Mouse (Mus musculus) CH12.LX (cell line): Measurements from ENCODE around the gene Mdm4. TPM values are rescaled to one million over a fixed set of nuclear protein-coding genes. Genes with fewer than 3 reads are reported as not detected.

Experiments used
- DNase-seq: peaks from one replicate; pipeline ENCODE4 v3.0.0-alpha.2; 2013; ENCODE audit errors: extremely low read depth
- H3K27ac ChIP-seq: 2 replicates; pipeline ENCODE4 v1.5.1; 2012; ENCODE audit warnings: low read depth, mild to moderate bottlenecking, control low read depth, moderate library complexity; ENCODE audit not compliant: insufficient read depth
- H3K27me3 ChIP-seq: replicated peaks from 2 replicates; pipeline ENCODE3; 2012; ENCODE audit warnings: inconsistent platforms
- H3K36me3 ChIP-seq, 2 experiments: replicated peaks in 1 of 2; 2 replicates each; pipeline versions ENCODE3 to v1.6.1; 2012; ENCODE audit warnings: inconsistent platforms in 1 of 2, low read length in 1 of 2, mild to moderate bottlenecking in 1 of 2, mixed read lengths in 1 of 2, moderate library complexity in 1 of 2; ENCODE audit not compliant: control insufficient read depth in 1 of 2, insufficient read depth in 1 of 2
- H3K4me1 ChIP-seq, 2 experiments: 2 replicates each; pipeline ENCODE4 v1.6.1; 2012; ENCODE audit warnings: inconsistent platforms in 1 of 2, moderate library complexity in 1 of 2; ENCODE audit not compliant: insufficient read depth in 2 of 2, control insufficient read depth in 1 of 2
- H3K4me2 ChIP-seq: 2 replicates; pipeline ENCODE4 v1.6.1; 2012; ENCODE audit warnings: low read depth, mild to moderate bottlenecking, control low read depth; ENCODE audit not compliant: poor library complexity, insufficient read depth, severe bottlenecking
- H3K4me3 ChIP-seq, 3 experiments: fragments of 150-350 bp in 1 of 3; sonication (generic) in 1 of 3; replicated peaks in 1 of 3; 2 replicates each; pipeline versions ENCODE3 to v1.5.1; 2011 to 2012; ENCODE audit warnings: low read depth in 2 of 3, low read length in 2 of 3, mild to moderate bottlenecking in 2 of 3, moderate library complexity in 2 of 3, control low read depth in 1 of 3, improper control_type of control experiment in 1 of 3, inconsistent platforms in 1 of 3, mixed read lengths in 1 of 3; ENCODE audit not compliant: poor library complexity in 1 of 3
- H3K79me2 ChIP-seq: replicated peaks from 2 replicates; pipeline ENCODE4 v1.6.1; 2012; ENCODE audit warnings: mild to moderate bottlenecking, moderate library complexity; ENCODE audit not compliant: control insufficient read depth, poor library complexity, insufficient read depth, severe bottlenecking; ENCODE audit errors: extremely low read depth
- H3K9ac ChIP-seq: 2 replicates; pipeline ENCODE4 v1.6.1; 2012; ENCODE audit warnings: low read depth, mild to moderate bottlenecking, control low read depth, moderate library complexity; ENCODE audit not compliant: insufficient read depth
- H3K9me3 ChIP-seq: replicated peaks from 2 replicates; pipeline ENCODE3; 2012; ENCODE audit warnings: low read length, inconsistent platforms, mixed read lengths
- CTCF ChIP-seq, 2 experiments: IDR thresholded peaks in 1 of 2; conservative IDR thresholded peaks in 1 of 2; 2 replicates each; pipeline ENCODE4 v1.5.1; 2011 to 2012; ENCODE audit warnings: low read depth in 2 of 2, low read length in 2 of 2, improper control_type of control experiment in 1 of 2, inconsistent platforms in 1 of 2, mild to moderate bottlenecking in 1 of 2, moderate library complexity in 1 of 2
- ELF1 ChIP-seq: IDR thresholded peaks from 2 replicates; pipeline ENCODE4 v1.6.1; 2014; ENCODE audit warnings: low read depth, mild to moderate bottlenecking, inconsistent platforms, low read length, improper control_type of control experiment
- ETS1 ChIP-seq: conservative IDR thresholded peaks from 2 replicates; pipeline ENCODE4 v1.6.1; 2012; ENCODE audit warnings: low read depth, mild to moderate bottlenecking, inconsistent platforms, low read length, improper control_type of control experiment, moderate library complexity
- GABPA ChIP-seq: IDR thresholded peaks from 2 replicates; pipeline ENCODE4 v1.6.1; 2012; ENCODE audit warnings: low read depth, low read length, improper control_type of control experiment, inconsistent platforms; ENCODE audit not compliant: insufficient replicate concordance
- JUND ChIP-seq: conservative IDR thresholded peaks from 2 replicates; pipeline ENCODE4 v1.6.1; 2011; ENCODE audit warnings: low read depth, low read length, improper control_type of control experiment
- KAT2A ChIP-seq: IDR thresholded peaks from 2 replicates; pipeline ENCODE4 v1.6.1; 2012; ENCODE audit warnings: low read length, improper control_type of control experiment, inconsistent platforms; ENCODE audit not compliant: insufficient replicate concordance
- MAZ ChIP-seq: IDR thresholded peaks from 2 replicates; pipeline ENCODE4 v1.6.1; 2012; ENCODE audit warnings: low read depth, mild to moderate bottlenecking, inconsistent platforms, low read length, improper control_type of control experiment, moderate library complexity
- MYC ChIP-seq: IDR thresholded peaks from 2 replicates; pipeline ENCODE4 v1.6.1; 2011; ENCODE audit warnings: low read depth, mild to moderate bottlenecking, improper control_type of control experiment, low read length
- NRF1 ChIP-seq: IDR thresholded peaks from 2 replicates; pipeline ENCODE4 v1.6.1; 2014; ENCODE audit warnings: low read depth, mild to moderate bottlenecking, inconsistent platforms, low read length, improper control_type of control experiment, moderate library complexity
- POLR2A ChIP-seq: IDR thresholded peaks from 2 replicates; pipeline ENCODE4 v1.6.1; 2011; ENCODE audit warnings: low read depth, mild to moderate bottlenecking, improper control_type of control experiment, low read length
- RAD21 ChIP-seq: IDR thresholded peaks from 2 replicates; pipeline ENCODE4 v1.6.1; 2011; ENCODE audit warnings: low read depth, mild to moderate bottlenecking, low read length, improper control_type of control experiment, moderate library complexity
- RCOR1 ChIP-seq: conservative IDR thresholded peaks from 2 replicates; pipeline ENCODE4 v1.6.1; 2012; ENCODE audit warnings: low read depth, mild to moderate bottlenecking, inconsistent platforms, low read length, improper control_type of control experiment
- SIN3A ChIP-seq: IDR thresholded peaks from 2 replicates; pipeline ENCODE4 v1.6.1; 2012; ENCODE audit warnings: low read length, improper control_type of control experiment, inconsistent platforms
- SMC3 ChIP-seq: IDR thresholded peaks from 2 replicates; pipeline ENCODE4 v1.6.1; 2011; ENCODE audit warnings: low read depth, low read length, improper control_type of control experiment
- TBP ChIP-seq: conservative IDR thresholded peaks from 2 replicates; pipeline ENCODE4 v1.6.1; 2011; ENCODE audit warnings: low read depth, low read length, improper control_type of control experiment
- UBTF ChIP-seq: IDR thresholded peaks from 2 replicates; pipeline ENCODE4 v1.6.1; 2012; ENCODE audit warnings: low read depth, mild to moderate bottlenecking, inconsistent platforms, low read length, improper control_type of control experiment, moderate library complexity
- USF2 ChIP-seq: conservative IDR thresholded peaks from 2 replicates; pipeline ENCODE4 v1.6.1; 2011; ENCODE audit warnings: low read depth, low read length, improper control_type of control experiment
- ZMIZ1 ChIP-seq: IDR thresholded peaks from 2 replicates; pipeline ENCODE4 v1.6.1; 2012; ENCODE audit warnings: low read depth, mild to moderate bottlenecking, inconsistent platforms, low read length, improper control_type of control experiment
- ZNF384 ChIP-seq: IDR thresholded peaks from 2 replicates; pipeline ENCODE4 v1.6.1; 2012; ENCODE audit warnings: low read depth, low read length, improper control_type of control experiment, inconsistent platforms
- dilution Hi-C: fragments of 300-500 bp; cut with MboI; formaldehyde crosslinking; loops from 2 replicates; pipeline ENCODE4 v1.14.3; 2020; ENCODE audit warnings: low sequenced_read_pairs; ENCODE audit not compliant: extremely low pct_unique_long_range_greater_than_20kb, extremely low pct_ligation_motif_present
- in situ Hi-C: fragments of 300-500 bp; cut with MboI; formaldehyde crosslinking; loops from 3 replicates; pipeline ENCODE4 v1.14.3; 2019; ENCODE audit warnings: low sequenced_read_pairs, low pct_ligation_motif_present, low pct_unique_long_range_greater_than_20kb, mixed read lengths
- polyA plus RNA-seq: library from polyadenylated mRNA; unstranded; fragments of >175 nt; gene quantifications from 2 replicates; pipeline ENCODE4 v1.2.1, GENCODE M21; 2012; ENCODE audit warnings: low read depth; ENCODE audit not compliant: insufficient read length
- total RNA-seq, 2 experiments: library from RNA; depleted of rRNA; stranded (reverse); fragments of 300-350 nt in 1 of 2; fragments of >200 nt in 1 of 2; gene quantifications; 2 replicates each; pipeline ENCODE4 v1.2.3; 2012 to 2014

Mdm4 gene
- total and polyA plus RNA-seq, 3 experiments: 66.5 to 107 (median 78.9) TPM

DNA sequence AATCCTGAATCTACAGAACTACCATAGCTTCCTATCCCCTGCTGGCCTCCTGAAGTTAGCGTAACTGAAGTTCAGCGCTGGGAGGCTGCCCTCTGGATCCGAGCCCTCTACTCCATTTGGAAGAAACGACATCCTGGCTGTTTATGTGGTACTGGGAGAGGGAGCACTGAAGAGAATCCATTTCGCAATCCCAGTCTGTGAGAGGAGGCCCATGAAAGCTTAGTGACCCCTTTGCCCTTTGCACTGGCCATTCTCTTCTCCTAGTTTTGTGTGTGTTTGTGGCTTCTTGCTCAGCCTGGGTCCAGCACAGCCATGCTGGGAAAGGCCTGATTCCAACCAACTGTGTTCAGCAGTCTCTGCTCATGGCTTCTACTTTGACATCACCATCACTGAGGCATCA lies 73.6 kb downstream of the Mdm4 start:
- no peaks in the 10 kb centered on the region for H3K4me1 ChIP-seq
- no peak overlapping the region for H3K4me3 ChIP-seq
- no peak overlapping the region for H3K4me2 ChIP-seq
- H3K36me3 ChIP-seq: no peaks in the 10 kb centered on the region
- no peak overlapping the region for H3K9ac ChIP-seq
- in situ Hi-C loops: loop anchor here (25.0 kb wide), 1 partner anchor 195 kb away; no protein-coding TSS in a partner anchor
- dilution Hi-C loops: no loop called here
- no peak for DNase-seq
- peaks cover 96% of the 10 kb centered on the region for H3K27me3 ChIP-seq
- no peaks in the 10 kb centered on the region for H3K9me3 ChIP-seq
- no peaks in the 10 kb centered on the region for H3K79me2 ChIP-seq
- H3K27ac ChIP-seq: no peak overlapping the region
- TF ChIP-seq ETS1: no peak
- TF ChIP-seq GABPA: no peak

DNA sequence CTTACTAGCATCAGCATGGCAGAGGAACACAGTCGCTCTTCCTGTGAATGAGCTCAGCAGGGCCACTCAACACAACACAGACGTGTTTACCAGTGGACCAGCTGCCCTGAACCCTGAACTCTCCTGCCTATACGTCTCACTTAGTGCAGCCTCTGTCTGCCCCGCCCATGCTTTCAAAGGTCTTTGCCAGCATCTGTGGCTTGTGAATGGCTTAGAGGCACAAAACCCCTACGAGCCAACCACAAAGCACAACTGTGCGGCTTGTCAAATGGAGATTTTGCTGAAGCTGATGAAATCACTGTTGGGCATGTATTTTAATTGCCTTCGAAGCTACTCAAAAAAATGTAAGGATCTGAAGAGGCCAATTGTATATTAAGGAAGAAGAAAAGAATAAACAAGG lies 82.5 kb downstream of the Mdm4 start:
- H3K27ac ChIP-seq: no peak overlapping the region
- H3K9me3 ChIP-seq: no peaks in the 10 kb centered on the region
- no peak for TF ChIP-seq ZNF384
- no peak for TF ChIP-seq RCOR1
- TF ChIP-seq JUND: no peak
- TF ChIP-seq MYC: no peak
- TF ChIP-seq SMC3: no peak
- TF ChIP-seq CTCF (conservative IDR thresholded peaks at IDR 0.05 in 1 of 2, IDR thresholded peaks at IDR 0.05 in 1 of 2; ENCODE audit: low read depth in 2 of 2, low read length in 2 of 2): no peak
- TF ChIP-seq NRF1: no peak
- TF ChIP-seq USF2: no peak
- no peak for TF ChIP-seq SIN3A
- no peak for TF ChIP-seq ZMIZ1
- no peak for TF ChIP-seq MAZ
- TF ChIP-seq, all 38 proteins: peak for 0
- no peak for DNase-seq
- Histone ChIP-seq H3K4me2 (no peak overlapping the region), H3K9ac (no peak overlapping the region), H3K4me3 (no peak overlapping the region), H3K79me2 (no peaks in the 10 kb centered on the region), H3K4me1 (0 out of 4 replicates have a peak, but pooled peaks cover 0 to 4% of the 10 kb centered on the region in 2 experiments), H3K36me3 (no peaks in the 10 kb centered on the region), H3K27me3 (peaks cover 93% of the 10 kb centered on the region)
- in situ Hi-C loops: no loop called here
- dilution Hi-C loops: no loop called here

DNA sequence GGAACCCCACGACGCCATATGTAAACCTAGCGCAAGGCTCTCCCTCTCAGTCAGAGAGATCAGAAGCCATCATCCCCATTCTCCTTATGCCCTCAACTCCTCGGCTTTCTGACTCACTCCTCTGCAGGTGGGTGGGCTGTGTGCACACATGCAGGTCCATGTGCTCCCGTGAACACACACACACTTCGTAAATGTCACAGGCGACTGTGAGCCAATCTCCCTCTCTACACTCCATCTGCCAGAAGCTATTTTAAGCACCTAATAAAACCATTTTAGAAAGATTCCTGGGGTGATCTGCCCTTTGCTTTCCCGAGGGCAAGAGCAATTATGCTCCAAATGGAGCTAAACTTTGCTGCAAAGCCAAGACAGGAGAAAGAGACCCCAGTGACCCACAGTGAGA lies 84.5 kb downstream of the Mdm4 start:
- dilution Hi-C loops (no loop called here), in situ Hi-C loops (no loop called here)
- Histone ChIP-seq H3K4me1 (0 out of 4 replicates have a peak, but pooled peaks cover 0 to 4% of the 10 kb centered on the region in 2 experiments), H3K36me3 (no peaks in the 10 kb centered on the region), H3K27me3 (peaks cover 95% of the 10 kb centered on the region), H3K9ac (no peak overlapping the region), H3K27ac (no peak overlapping the region), H3K4me3 (no peak overlapping the region), H3K4me2 (no peak overlapping the region), H3K79me2 (no peaks in the 10 kb centered on the region), H3K9me3 (no peaks in the 10 kb centered on the region)
- DNase-seq: no peak
- TF ChIP-seq ELF1 (no peak), UBTF (no peak), RAD21 (no peak), MAZ (no peak), SIN3A (no peak), KAT2A (no peak), TBP (no peak), POLR2A (no peak)
